Mouse (Mus musculus) brain, embryonic 14.5 days (tissue): ENCODE data around the gene Mybph.

Experiments
- CTCF ChIP-seq: fragments of 200-500 bp; IDR thresholded peaks from 2 replicates; pipeline ENCODE4 v1.5.1; 2012; ENCODE audit warnings: inconsistent platforms, mild to moderate bottlenecking, moderate library complexity, borderline replicate concordance; ENCODE audit not compliant: insufficient read depth, insufficient read length; ENCODE audit errors: extremely low read depth
- POLR2A ChIP-seq: fragments of 200-500 bp; IDR thresholded peaks from 2 replicates; pipeline ENCODE4 v1.6.1; 2012; ENCODE audit warnings: mild to moderate bottlenecking, inconsistent platforms, borderline replicate concordance; ENCODE audit not compliant: poor library complexity, insufficient read depth, insufficient read length, severe bottlenecking; ENCODE audit errors: extremely low read depth

GRCm38 (mm10) chr1:134232778-134233531 lies 39.7 kb downstream of the Mybph start:
- no peak for TF ChIP-seq CTCF
- no peak for TF ChIP-seq POLR2A
